Mouse (Mus musculus) frontal cortex, adult 2 months (tissue): ENCODE measurements at regions not wholly inside any gene's neighbourhood (a gene's known extent, or its start where the extent isn't known, plus 50 kb on each side); places are given as distances from the start of the nearest gene placed in this dataset.

Experiments used
- DNase-seq, 2 experiments: peaks; one replicate each; pipeline ENCODE4 v3.0.0; 2022; ENCODE audit warnings: low spot score in 1 of 2; ENCODE audit errors: extremely low spot score in 1 of 2

DNA sequence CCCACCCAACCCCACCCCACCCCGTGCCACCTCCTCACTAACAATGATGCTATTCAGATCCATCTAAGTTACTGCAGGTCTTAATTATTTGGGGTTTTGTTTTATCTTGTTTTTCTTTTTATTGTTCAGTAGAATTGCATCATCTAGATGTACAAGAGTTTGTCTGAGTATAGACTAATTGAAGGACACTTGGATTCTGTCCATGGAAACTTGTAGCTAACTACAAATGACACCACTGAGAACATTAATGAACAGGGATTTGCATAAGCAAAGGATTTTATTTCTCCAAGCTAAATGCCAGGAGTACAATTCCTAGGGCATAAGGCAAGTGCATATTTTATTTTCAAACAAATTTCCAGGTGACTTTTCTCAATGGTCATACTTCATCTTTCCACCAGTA, 318.4 kb upstream of the Slc7a11 start:
- no peak for DNase-seq

DNA sequence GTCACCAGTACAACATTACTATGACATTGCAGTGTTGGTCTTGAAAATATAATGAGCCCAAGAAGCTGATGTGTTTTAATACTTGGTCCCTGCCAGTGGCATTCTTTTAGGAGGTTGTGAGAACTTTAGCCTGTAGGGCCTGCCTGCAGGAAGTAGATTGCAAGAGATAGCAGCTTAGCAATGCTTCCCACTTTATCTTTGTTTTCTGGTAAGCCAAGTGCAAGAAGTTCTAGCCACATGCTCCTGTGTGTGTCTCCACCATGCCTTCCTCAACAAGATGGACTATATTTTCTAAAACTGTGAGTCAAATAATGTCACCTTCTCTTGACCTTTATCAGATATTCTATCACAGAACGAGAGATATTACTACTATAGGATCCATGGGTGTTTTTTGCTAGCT, 314.7 kb upstream of the Slc7a11 start:
- no peak for DNase-seq

DNA sequence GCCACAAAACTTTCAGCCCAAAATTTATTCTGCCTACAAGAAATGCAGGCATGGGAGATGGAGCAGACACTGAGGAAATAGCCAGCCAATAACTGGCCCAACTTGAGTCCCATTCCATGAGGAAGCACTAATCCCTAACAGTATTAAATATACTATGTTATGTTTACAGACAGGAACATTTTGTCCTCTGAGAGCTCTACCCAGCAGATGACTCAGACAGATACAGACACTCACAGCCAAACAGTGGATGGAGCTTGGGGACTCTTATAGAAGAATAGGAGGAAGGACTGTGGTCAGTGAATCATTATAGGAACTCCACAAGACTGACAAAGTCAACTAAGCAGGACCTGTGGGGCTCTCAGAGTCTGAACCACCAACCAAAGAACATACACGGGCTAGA, 293.8 kb upstream of the Slc7a11 start:
- no peak for DNase-seq

DNA sequence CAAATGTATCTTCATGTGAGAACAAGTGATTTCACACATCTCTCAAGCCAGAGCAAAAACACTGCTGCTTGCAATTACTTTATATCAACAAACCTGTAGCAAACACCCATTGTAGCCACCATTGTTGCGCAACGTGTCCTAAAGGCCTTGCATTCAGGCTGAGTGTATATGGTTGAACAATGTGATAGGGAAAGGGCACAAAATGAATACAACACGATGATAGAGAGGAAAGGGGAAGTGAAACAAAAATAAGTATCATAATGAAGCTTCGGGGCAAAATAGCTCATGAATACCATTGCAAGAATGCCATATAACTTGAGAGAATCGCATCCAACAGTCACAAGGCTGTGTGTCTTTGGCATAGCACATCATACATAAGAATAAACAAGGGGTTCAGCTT, 275.6 kb upstream of the Slc7a11 start:
- DNase-seq, result no peak

DNA sequence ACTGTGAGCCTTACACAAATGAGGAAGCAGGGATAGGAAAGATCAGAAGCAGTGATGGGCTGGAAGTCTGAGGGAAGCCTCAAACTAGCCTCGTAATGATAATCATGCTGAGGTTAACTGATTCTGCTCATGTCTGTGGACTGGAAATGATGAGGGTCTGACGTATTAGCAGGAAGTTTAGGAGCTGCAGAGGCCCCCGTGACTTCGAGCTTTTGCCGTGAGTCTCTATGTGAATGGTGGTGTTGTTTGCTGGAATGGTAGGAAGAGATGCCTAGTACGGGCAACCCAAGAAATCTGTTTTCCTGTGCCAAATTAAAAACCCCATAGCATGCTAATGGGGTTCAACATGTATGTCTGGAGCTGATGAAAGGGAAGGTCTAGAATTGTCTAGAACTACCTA, 270.0 kb upstream of the Slc7a11 start:
- no peak for DNase-seq

DNA sequence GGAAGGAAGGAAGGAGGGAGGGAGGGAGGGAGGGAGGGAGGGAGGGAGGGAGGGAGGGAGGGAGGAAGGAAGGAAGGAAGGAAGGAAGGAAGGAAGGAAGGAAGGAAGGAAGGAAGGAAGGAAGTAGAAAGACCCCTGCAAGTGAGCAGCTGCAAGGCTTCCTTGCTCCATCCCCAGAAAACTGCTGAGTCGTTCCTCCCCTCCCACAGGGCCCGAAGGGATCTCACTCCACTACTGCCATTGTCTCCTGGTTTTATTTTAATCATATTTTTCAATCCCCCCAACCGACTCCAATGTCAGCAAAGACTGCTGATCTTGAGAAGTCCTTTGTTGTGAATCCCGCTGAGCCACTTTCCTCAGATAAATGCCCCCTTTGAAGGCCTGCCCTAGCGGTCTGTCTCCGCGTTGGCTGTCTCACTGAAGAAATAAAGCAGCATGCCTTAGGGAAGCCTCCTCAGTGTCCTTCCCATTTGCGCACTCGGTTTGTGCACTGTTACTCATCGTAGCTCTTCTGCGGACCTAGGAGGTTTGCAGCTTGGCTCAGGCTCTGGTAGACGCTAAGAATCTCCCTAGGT, 266.1 kb upstream of the Slc7a11 start:
- no peak for DNase-seq

DNA sequence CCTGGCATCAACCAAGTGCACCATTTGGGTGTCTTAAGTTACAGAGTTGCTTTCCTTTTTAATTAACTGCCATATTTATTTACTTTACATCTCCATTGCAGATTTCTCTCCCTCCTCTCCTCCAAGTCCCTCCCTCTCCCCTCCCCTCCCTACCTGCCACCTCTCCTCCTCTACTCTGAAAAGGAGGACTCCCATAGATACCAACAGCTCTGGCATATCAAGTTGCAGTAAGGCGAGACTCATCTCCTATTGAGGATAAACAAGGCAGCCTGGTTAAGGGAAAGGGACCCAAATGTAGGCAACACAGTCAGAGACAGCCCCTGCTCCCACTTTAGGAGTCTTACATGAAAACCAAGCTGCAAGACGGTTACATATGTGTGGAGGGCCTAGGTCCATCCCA, 263.3 kb upstream of the Slc7a11 start:
- DNase-seq, result no peak

DNA sequence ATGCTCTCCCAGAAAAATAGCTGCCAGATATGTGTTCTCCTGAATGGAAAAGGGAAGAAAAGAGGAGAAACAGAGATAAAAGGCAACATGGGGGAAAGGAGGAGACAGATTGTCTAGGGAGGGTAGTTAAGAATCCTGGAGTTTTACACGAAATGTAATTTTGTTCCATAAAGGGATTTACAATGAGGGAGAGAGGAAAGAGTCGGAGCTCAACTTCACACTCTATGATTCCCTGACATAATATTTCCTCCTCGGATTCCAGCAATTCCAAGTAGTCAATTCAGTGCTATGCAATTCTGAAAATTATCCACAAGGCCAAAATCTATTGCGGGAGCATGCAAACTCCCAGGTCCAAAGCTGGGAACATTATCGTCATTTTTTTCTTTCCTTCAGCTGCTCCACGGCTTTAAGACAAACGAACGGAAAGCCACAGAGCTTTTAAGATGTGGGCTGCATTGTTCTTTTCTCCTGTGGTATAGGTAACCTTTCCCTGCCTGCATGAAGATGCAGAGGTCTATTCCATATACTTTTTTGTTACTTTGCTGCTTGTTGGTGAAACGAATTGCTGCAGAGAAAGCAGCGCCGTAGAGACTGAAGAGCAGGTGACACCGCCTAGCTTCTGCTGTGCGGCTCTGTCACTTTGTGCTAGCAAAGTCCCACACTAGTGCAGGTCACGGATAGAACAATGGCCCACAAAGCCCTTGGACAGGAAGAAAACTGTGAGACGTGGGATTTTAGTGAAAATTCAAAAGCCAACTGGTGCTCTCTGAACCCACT, 251.7 kb upstream of the Slc7a11 start:
- DNase-seq, result peak in 1 of 2 experiments; percentile 17

DNA sequence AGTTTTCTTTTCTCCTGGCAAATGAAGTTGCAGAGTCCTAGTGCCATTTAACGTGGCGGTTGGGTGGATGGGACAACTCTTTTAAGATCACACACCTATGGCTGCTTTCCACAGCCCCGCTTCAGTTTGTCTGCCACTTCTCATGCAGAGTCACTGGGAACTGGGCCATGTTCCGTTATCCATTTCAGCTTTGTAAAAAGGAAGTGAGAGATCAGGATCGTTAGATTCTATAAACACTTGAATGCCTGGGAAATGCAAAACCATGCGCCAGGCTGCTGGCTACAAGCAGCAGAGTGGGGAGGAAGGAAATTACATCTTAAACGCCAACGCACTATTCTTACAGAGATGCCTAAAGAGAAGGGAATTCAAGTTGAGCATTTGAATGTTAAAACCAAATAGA, 251.1 kb upstream of the Slc7a11 start:
- DNase-seq, result peak in 1 of 2 experiments; percentile 50

DNA sequence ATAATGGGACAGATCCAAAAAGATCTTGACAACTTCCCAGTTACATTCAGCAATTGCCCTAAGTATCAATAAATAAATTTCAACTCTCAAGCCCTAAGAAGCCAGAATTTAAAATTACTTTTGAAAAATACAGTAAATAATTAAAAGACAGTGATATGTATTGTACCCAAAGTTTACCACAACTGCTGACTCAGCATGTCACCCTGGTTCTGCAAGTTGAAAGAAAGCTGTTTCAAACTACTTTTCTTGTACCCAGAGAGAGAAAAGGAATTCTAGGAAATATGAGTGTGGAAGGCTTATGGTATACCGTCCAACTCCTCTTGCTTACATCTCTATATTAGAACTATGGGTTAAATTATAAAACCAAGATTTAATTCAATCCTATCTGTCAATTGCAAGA, 248.9 kb upstream of the Slc7a11 start:
- DNase-seq, result no peak

DNA sequence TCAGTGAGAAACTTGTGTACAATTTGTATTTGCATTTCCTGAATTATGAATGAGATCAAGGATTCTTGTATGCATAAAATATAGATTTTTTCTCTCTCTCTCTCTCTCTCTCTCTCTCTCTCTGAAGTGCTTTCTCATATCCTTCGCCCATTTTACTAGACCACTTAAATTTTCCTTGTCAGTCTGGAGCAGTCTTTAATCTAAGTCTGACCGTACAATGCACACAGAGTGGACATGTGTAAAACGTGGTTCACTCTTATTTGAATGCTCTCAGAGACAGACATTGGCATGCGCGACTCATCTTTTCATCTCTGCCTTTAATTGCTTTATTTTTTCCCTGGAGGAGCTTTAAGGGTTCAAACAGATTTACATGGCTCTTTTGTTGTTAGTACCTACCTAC, 247.3 kb upstream of the Slc7a11 start:
- no peak for DNase-seq

DNA sequence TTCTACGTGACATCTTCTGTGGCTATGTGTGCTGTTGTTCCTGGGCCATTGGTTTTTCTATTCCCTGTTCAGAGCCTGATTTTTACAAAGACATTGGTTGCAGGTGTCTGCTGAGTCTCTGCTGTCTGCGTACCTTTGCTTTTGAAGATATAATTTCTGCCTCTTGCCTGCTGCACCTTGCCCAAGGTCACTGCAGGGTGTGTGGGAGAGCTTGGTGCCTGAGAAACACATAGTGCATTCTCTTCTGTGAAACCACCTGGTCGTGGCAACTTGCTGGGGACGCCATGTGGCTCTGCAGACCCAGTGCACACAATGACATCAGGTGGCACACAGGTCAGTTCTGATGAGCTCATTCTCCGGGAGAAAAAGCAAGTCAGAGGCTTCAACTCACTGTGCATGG, 246.0 kb upstream of the Slc7a11 start:
- DNase-seq, result no peak

DNA sequence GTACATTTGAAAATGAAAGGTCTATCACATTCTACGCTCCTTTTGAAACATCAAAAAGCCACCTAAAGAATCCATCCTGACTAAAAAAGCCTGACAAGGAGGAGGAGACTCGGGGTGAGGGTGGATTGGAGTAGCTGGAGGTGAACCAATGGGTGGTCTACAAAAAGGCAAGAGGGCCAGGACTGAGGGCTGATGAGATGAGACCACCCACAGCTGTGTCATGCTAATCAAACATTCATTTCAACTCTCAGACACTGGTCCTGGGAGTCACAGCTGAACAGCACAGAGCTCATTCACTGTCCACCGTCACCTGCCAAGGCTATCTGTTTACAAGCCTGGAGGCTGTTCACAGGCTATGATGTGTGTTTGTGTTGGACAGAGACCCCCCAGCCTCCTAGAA, 244.3 kb upstream of the Slc7a11 start:
- DNase-seq, result no peak

DNA sequence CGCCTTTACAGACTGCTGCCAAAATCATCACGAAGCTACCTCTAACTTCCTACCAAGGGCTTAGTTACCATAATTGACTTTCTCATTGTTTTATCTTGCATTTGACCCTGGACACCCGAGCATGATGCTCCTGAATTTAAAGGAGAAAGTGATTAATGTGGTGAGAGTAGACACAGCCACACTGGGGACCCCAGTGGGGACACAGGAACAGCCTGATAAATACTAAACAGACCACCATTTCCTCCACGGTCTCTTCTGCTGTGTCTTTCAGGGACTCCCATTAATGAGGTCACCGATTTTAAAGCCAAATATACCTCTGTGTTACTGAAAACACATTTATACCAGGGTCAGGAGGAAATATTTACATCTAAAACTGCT, 235.2 kb upstream of the Slc7a11 start:
- no peak for DNase-seq

DNA sequence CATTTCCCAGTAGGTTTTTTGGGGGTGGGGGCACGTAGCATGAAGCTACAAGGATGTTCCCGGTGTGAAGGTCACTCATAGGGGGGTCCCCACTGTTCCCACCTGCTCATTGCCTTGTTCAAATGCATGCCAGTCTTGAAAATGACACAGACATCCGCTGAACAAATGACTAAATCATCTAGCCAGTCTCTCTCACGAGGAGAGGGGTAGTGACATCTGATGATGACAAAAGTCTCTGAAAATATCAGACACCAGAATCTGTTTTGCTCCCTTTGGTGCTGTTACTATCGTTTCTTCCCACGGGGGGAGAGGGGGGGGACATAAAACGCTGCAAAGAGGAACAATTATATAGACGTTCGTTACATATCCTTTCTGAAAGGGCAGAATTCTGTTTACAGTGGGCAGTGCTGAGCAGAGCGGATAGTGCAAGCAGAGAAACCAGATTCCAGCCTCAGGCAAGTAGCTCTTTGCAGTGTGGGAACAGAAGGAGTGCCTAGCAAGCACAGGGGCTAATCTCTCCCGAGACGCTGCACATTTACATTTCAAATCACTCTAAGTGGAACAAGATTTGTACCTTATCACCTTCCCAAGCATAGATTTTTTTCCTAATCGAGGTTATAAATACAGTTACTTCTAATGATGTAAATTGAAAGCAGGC, 234.7 kb upstream of the Slc7a11 start:
- DNase-seq, result no peak

DNA sequence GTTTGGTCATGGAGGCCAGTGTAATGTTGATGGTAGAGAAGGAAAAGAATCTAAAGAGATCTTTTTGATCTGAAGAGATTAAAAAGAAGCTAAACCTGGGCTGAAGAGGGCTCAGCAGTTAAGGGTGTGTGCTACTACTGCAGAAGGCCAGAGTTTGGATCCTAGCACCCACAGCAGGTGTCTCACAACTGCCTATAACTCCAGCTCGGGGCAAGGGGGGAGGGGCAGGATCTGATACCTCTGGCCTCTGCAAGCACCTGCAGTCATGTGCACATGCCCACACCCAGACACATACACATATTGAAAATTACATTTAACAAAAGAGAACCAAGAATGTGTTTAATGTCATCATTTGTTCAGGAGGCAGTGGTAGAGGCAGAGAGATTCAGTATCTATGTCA, 232.4 kb upstream of the Slc7a11 start:
- no peak for DNase-seq

DNA sequence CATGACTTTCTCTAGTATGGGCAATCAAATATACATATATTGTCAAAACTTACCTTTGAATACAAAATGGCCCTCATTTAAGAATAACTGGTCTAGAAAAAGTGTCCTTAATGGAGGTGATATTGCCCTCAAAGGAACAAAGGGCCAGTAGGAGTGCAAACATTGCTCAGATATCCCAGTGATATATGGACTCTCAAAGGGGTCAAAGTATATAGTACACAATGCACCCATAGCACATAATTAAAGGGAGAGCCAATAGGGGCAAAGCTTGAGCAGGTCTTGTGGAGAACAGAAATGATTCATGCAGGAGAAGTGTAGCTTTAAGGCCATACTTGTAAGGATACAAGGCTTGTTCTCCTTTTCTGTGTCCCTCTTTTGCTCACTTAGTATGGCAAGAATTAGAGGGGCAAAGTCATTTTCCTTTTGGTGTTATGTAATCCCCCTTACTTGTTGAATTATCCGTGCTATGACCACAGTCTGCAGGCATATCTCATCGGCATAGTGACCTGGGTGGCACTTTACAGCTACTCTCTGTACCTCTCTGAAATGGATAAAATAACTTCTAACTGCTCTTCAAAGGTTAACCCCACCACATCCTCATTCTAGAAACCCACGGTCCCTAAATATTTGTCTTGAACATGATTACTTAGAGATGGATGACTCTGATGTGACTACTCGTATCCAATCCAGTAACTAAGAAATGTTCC, 231.6 kb upstream of the Slc7a11 start:
- DNase-seq, result no peak

DNA sequence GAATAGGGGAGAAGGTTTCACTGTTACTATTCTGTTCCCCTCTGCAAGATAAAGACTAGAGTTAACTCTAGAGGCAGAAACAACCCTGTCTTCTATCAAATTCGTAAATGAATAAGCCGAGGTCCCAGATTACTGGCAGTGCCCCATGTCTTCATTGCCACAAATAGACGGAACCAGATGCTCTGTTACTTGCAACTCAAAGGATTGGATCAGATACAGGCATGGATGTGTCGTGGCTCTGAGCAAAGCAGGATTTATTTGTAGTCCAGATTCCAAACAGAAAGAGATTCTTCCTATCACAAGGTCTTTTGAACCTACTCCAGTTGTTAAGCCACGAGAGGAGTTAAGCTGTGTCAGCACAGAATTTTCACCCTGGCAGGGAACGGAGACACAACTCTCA, 221.9 kb upstream of the Slc7a11 start:
- DNase-seq, result peak in 1 of 2 experiments; percentile 36

DNA sequence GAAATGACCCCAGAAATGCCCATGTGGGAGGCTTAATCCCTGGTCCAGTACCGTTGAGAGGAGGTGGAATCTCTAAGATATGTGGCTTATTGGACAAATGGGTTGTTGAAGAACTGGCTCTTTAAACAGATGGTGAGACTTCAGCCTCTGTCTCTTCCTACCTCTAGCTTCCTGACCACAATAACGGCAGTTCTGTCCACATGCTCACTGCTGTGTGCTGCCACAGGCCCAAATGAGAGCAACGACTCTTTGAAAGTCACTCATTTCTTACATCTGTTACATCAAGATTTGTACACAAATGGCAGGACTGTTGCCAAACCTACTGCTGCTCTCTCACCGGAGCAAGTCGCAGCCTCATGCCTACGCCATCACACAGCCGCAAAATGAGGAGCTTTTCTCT, 217.6 kb upstream of the Slc7a11 start:
- no peak for DNase-seq

DNA sequence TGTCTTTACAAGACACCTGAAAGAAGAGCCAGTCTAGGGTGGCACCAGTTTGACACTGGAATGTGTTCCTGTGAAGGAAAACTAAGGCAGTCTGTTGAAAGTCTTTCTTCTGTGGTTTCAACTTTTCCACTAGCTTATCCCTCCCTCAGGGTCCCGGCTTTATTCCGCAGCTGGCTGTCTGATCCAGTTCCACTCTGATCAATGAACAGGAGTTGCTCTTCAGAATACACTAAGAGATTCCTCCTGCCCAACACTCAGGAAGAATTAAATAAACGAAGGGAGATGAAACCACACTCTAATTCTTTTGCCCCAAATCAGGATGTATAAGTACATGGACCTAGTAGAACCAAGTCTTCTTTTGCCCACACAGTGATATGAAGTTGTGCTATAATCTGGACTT, 217.2 kb upstream of the Slc7a11 start:
- DNase-seq, result no peak

DNA sequence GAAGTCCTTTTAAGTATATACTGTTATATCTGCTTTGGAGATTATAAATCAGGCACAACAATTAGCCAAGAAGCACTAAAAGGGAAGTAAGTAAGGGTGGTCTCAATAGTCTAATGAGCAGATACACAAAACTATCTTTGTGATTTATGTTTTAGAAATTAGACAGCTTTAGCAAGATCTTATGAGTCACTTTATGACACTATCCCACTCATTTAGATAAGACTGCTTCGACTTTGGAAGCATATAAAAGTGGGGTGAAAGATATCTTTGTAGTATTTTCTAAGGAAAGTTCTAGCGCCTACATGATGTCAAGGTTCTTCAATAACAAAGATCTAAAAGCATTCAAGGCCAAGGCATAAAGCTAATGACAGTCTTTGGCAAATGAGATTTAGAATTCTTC, 214.5 kb upstream of the Slc7a11 start:
- DNase-seq, result no peak

DNA sequence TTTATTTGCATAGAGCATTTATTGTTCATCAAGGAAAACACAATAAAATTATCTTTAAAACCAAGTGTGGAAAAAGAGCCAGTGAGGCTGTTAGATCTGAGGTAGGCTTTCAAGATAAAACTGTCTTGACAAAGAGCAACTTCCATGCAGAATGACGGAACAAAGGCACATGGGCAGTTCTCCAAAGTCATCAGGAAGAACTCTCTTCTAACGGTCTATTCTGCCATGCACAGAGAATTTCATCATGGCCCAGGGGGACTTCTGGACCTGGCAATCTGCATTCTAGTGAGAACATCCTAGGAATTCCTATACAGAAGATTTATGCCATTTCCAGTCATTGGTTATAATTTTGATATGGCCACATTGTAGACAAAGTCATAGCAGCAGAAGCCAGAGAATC, 211.0 kb upstream of the Slc7a11 start:
- no peak for DNase-seq
